Mouse (Mus musculus): Measurements from ENCODE around the gene Trim3. TPM values are rescaled to one million over a fixed set of nuclear protein-coding genes. Genes with fewer than 3 reads are reported as not detected.

Trim3 gene
- polyA plus RNA-seq (2016; fragmentation: Nextera tagmentation; extraction: Ambion mirVana) = 50.6 and 51.2 TPM in 2 replicates

DNA sequence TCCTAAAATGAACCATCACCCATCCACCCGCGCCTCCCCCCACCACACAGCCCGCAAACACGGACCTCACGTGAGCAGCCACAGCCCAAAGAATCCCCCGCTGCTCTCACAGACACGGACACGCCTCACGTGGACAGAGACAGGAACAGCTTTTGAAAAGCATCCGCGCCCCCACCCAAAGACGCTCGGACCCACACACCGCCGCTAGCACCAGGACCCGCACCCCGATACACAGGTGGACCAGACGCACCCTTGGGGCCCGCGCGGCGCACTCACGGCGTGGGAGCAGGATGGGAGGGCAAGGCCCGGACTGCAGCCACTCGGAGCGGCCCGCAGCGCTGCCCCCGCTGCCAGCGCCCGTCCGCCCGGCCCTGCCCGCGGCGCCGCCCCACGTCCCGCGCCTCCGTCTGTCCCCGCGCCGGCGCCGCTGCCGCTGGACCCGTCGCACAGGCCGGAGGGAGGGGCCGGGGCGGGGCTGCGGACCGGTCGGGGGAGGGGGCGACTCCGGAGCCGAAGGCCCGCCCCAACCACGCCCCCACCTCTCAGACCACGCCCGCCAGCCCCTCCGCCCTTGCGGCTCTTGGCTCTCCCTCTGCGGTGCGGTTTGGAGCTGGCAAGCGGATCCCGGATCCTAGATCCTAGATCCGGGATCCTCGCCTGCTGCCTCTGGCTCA, at the start of gene Trim3:
TSS of gene Trim3 (minus strand) at position 445 of the 674 bp plus-strand sequence.
- Histone ChIP-seq H3K27me3 (no peaks in the 10 kb centered on the region), H3K4me1 (peaks cover 55% of the 10 kb centered on the region), H3K9me3 (no peaks in the 10 kb centered on the region), H3K4me3 (replicated peaks) (peak within 1 kb of the TSS; percentile 79), H3K4me2 (peak within 1 kb of the TSS; percentile 61), H3K36me3 (replicated peaks) (peaks cover 27% of the 10 kb centered on the region), H3K27ac (peak within 1 kb of the TSS; percentile 75), H3K9ac (peak within 1 kb of the TSS; percentile 81)
- peak; percentile 92 for ATAC-seq (ENCODE audit: low FRiP score)
- under 1% methylated on average over 48 of the region's 71 CpGs for WGBS

GRCm38 (mm10) chr7:105650639-105651435, 17.5 kb upstream of the Trim3 start, which contains the start of gene Dnhd1:
Dnhd1 (plus strand) TSS chr7:105650827.
- 0 out of 2 replicates have a peak within 1 kb of the TSS, but pooled peaks have one; percentile 50 for H3K27ac ChIP-seq
- H3K36me3 ChIP-seq (replicated peaks) = no peaks in the 10 kb centered on the region
- peak within 1 kb of the TSS; percentile 62 for H3K4me2 ChIP-seq
- H3K27me3 ChIP-seq = no peaks in the 10 kb centered on the region
- peak; percentile 91 for ATAC-seq (ENCODE audit: low FRiP score)
- WGBS = 3% methylated on average over 17 of the region's 17 CpGs
- peak within 1 kb of the TSS; percentile 48 for H3K9ac ChIP-seq
- H3K4me3 ChIP-seq (replicated peaks) = peak within 1 kb of the TSS; percentile 38
- H3K9me3 ChIP-seq = no peaks in the 10 kb centered on the region
- H3K4me1 ChIP-seq = peaks cover 11% of the 10 kb centered on the region

DNA sequence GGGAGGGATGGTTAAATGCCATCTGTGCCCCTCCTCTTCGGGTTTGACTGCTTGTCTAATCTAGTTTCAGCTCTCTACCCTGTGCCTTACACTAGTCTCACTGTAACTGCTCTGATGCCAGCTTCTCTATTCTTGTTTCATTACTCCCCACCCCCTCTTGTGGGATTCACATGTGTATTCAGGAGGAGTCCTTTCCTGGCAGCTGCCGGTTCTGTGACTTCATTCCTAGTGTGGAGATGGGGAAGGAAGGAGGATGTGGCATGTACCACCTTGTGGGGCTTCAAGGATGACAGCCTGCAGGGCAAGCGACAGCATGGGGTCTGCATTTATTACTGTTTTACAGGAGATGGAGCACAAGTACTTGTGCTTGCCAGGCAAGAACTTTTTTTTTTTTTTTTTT, 8.6 kb upstream of the Trim3 start:
- H3K4me1 ChIP-seq = peaks cover 21% of the 10 kb centered on the region
- no peak overlapping the region for H3K9ac ChIP-seq
- H3K36me3 ChIP-seq (replicated peaks) = peaks cover 21% of the 10 kb centered on the region
- no peak overlapping the region for H3K27ac ChIP-seq
- ATAC-seq (ENCODE audit: low FRiP score) = no peak
- H3K4me2 ChIP-seq = 0 out of 2 replicates have a peak overlapping the region, but pooled peaks have one; percentile 4
- H3K4me3 ChIP-seq (replicated peaks) = peak overlapping the region; percentile 2; the same call in 1 of the 2 replicates
- H3K27me3 ChIP-seq = no peaks in the 10 kb centered on the region
- H3K9me3 ChIP-seq = no peaks in the 10 kb centered on the region
- 86% methylated on average over 3 of the region's 3 CpGs for WGBS

GRCm38 (mm10) chr7:105640894-105641255, 7.5 kb upstream of the Trim3 start:
- no peaks in the 10 kb centered on the region for H3K27me3 ChIP-seq
- H3K36me3 ChIP-seq (replicated peaks) = peaks cover 31% of the 10 kb centered on the region
- H3K4me3 ChIP-seq (replicated peaks) = peak overlapping the region; percentile 71
- WGBS = 0% methylated on average over 18 of the region's 18 CpGs
- H3K9me3 ChIP-seq = no peaks in the 10 kb centered on the region
- H3K27ac ChIP-seq = peak overlapping the region; percentile 79
- H3K9ac ChIP-seq = peak overlapping the region; percentile 77
- ATAC-seq (ENCODE audit: low FRiP score) = no peak; the same call in 1 of the 2 replicates
- peaks cover 21% of the 10 kb centered on the region for H3K4me1 ChIP-seq
- peak overlapping the region; percentile 77 for H3K4me2 ChIP-seq

DNA sequence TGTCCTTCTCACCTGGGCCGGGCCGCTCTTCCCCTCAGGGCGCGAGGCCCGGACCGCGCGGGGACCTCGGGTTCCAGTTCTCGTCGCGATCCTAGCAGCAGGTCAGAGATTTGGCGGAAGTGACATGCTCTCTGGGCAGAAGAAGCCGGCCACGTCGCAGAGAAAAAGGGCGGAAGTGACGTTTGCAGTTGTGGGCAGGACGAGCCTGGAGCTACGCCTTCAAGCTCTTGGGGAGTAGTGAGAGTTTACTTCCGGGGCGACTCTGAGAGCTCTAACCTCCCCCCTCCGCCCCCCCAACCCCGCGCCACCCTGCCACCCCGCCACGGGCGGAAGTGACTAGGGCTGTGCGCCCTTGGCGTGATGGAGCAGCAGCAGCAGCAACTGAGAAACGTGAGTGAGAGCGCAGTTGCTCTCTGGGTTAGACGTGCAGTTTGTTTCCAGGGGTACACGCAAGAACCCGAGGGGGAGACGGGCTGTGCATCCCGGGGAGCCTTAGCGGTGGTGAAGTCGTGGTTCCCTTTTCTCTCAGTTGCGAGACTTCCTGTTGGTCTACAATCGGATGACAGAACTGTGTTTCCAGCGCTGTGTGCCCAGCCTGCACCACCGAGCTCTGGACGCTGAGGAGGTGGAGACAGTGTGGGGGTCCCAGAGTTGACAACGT, 7.0 kb upstream of the Trim3 start, which contains the start of the genes Arfip2 and Gm45799:
TSS of gene Arfip2 (minus strand) at position 184 of the 661 bp plus-strand sequence.
TSS of gene Gm45799 (plus strand) at position 320 of the 661 bp plus-strand sequence.
- under 1% methylated on average over 45 of the region's 45 CpGs for WGBS
- Histone ChIP-seq H3K4me2 (peak within 1 kb of the TSS; percentile 77), H3K4me3 (replicated peaks) (peak within 1 kb of the TSS; percentile 71)

DNA sequence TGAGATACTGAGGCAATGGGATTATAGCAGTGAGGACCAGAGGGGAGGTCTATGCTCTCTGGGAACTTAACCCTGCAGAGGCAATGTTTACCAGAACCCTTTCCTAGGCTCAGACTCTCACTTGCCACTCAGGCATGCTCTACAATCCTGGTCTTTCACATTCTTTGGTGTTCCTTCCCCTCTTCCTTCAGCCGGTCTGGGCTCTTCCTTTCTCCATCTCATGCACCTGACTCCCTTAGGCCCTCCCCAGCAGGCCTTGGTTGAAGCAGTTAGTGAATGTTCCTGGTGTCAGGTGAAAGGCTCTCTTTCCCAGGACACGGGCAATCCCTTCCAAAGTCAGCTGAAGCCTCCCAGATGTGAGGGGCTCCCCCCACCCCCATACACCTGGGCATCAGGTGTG, 6.4 kb upstream of the Trim3 start, which contains the start of gene Timm10b:
TSS of gene Timm10b (plus strand) at position 301 of the 400 bp plus-strand sequence.
- peak within 1 kb of the TSS; percentile 71 for H3K4me3 ChIP-seq (replicated peaks)
- peak within 1 kb of the TSS; percentile 77 for H3K9ac ChIP-seq
- H3K27ac ChIP-seq = peak within 1 kb of the TSS; percentile 79
- peaks cover 30% of the 10 kb centered on the region for H3K4me1 ChIP-seq
- H3K9me3 ChIP-seq = no peaks in the 10 kb centered on the region
- 9% methylated on average over 2 of the region's 2 CpGs for WGBS
- peak within 1 kb of the TSS; percentile 77 for H3K4me2 ChIP-seq
- ATAC-seq (ENCODE audit: low FRiP score) = no peak
- peaks cover 35% of the 10 kb centered on the region for H3K36me3 ChIP-seq (replicated peaks)
- no peaks in the 10 kb centered on the region for H3K27me3 ChIP-seq

More for the DNA sequence above, 7.0 kb upstream of the Trim3 start, which contains the start of the genes Arfip2 and Gm45799:
- H3K9me3 ChIP-seq = no peaks in the 10 kb centered on the region
- H3K27ac ChIP-seq = peak within 1 kb of the TSS; percentile 79
- ATAC-seq (ENCODE audit: low FRiP score) = peak; percentile 97
- peaks cover 25% of the 10 kb centered on the region for H3K4me1 ChIP-seq
- H3K27me3 ChIP-seq = no peaks in the 10 kb centered on the region
- H3K9ac ChIP-seq = peak within 1 kb of the TSS; percentile 77
- H3K36me3 ChIP-seq (replicated peaks) = peaks cover 35% of the 10 kb centered on the region

DNA sequence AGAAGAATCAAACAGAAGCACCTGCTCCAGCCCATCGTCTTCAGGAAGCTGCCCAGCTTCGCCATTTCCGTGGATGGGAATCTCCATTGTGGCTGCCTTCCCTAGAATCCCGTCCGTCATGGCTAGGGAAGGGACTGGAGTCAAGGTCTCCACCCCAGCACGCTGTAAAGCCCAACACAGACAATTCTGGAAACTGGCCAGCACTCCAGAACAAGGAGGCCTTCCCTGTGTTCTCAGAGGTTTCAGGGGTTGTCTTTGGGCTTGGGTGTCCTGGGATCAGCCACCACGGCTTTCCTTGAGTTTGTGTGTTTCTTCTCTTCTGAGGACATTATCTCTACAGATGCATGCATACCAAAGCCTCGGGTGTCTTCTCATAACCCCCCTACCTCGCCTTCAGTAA, 5.9 kb upstream of the Trim3 start:
- H3K36me3 ChIP-seq (replicated peaks) = peaks cover 35% of the 10 kb centered on the region
- no peak for ATAC-seq (ENCODE audit: low FRiP score)
- peak overlapping the region; percentile 77 for H3K4me2 ChIP-seq
- peaks cover 35% of the 10 kb centered on the region for H3K4me1 ChIP-seq
- H3K27me3 ChIP-seq = no peaks in the 10 kb centered on the region
- WGBS = 75% methylated on average over 9 of the region's 9 CpGs
- peak overlapping the region; percentile 71 for H3K4me3 ChIP-seq (replicated peaks)
- no peak overlapping the region for H3K27ac ChIP-seq
- peak overlapping the region; percentile 74 for H3K9ac ChIP-seq
- H3K9me3 ChIP-seq = no peaks in the 10 kb centered on the region

DNA sequence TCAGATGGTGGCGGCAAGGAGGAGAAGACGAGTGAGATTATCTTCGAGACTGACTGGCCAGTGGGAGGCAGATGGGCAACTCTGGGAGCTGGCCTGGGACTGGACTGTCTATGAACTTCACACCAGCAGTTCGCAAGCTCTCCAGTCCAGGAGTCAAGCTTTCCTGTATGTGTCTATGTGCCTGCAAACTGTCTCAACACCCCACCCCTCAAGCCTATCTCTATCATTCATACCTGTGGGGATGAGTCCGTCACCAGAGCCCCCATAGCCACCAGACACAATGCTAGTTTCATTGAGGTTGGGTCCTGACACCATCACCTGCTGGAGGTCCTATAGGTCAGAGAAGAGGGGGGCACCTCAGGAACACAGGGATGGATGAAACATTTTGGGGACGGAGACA, 5.4 kb upstream of the Trim3 start:
- no peak for ATAC-seq (ENCODE audit: low FRiP score)
- H3K4me1 ChIP-seq = peaks cover 40% of the 10 kb centered on the region
- 89% methylated on average over 6 of the region's 6 CpGs for WGBS
- H3K9me3 ChIP-seq = no peaks in the 10 kb centered on the region
- no peak overlapping the region for H3K9ac ChIP-seq
- H3K4me2 ChIP-seq = no peak overlapping the region
- H3K4me3 ChIP-seq (replicated peaks) = no peak overlapping the region
- H3K27ac ChIP-seq = no peak overlapping the region
- no peaks in the 10 kb centered on the region for H3K27me3 ChIP-seq
- peaks cover 34% of the 10 kb centered on the region for H3K36me3 ChIP-seq (replicated peaks)

- Histone ChIP-seq H3K4me1 (peaks cover 47% of the 10 kb centered on the region), H3K27ac (no peak overlapping the region), H3K27me3 (no peaks in the 10 kb centered on the region), H3K4me2 (no peak overlapping the region), H3K4me3 (replicated peaks) (no peak overlapping the region), H3K36me3 (replicated peaks) (peaks cover 27% of the 10 kb centered on the region), H3K9me3 (no peaks in the 10 kb centered on the region), H3K9ac (no peak overlapping the region)
- no peak for ATAC-seq (ENCODE audit: low FRiP score)
- 100% methylated on average over 2 of the region's 2 CpGs for whole genome bisulfite sequencing
These were observed 2.4 kb upstream of the Trim3 start for GRCm38 (mm10) chr7:105635726-105636125.

DNA sequence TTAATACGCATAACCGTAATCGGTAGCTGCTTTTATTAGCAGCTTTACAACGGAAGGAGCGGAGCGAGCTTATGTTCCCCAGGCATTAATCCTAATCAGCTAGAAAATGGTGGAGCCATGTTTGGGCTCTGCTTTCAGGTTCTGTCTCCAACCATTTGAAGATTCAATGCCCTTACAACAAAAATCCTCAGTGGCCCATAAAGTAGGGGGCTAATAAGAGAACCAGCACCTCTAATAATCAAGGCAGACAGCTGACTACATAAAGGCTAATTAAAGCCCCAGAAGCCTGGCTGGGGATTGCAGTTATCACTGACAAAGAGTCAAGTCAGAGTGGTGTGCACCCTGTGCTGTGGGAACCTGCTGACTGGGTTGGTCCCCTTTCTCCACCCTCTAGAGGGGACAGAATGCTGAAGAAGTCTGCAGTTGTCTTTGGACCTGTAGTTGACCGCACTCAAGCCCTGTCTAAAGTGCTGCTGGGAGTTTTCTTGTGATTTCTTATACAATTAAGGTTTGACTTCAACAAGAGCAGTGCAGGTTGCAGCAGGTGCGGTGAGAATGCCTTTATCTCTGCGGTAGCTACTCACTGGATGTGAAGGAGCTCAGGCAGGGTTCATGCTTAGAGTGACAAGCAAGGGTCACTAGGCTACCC, 1.0 kb upstream of the Trim3 start:
- Histone ChIP-seq H3K9me3 (no peaks in the 10 kb centered on the region), H3K27me3 (no peaks in the 10 kb centered on the region), H3K9ac (peak overlapping the region; percentile 81; the same call in 1 of the 2 replicates), H3K4me1 (peaks cover 48% of the 10 kb centered on the region), H3K4me3 (replicated peaks) (peak overlapping the region; percentile 79), H3K27ac (0 out of 2 replicates have a peak overlapping the region, but pooled peaks have one; percentile 25), H3K4me2 (peak overlapping the region; percentile 61), H3K36me3 (replicated peaks) (peaks cover 27% of the 10 kb centered on the region)
- ATAC-seq (ENCODE audit: low FRiP score) = no peak
- 45% methylated on average over 9 of the region's 9 CpGs for WGBS

GRCm38 (mm10) chr7:105633801-105634135, 397 bp upstream of the Trim3 start:
- H3K9ac ChIP-seq = peak overlapping the region; percentile 81
- no peak for ATAC-seq (ENCODE audit: low FRiP score)
- WGBS = 8% methylated on average over 10 of the region's 10 CpGs
- peak overlapping the region; percentile 61 for H3K4me2 ChIP-seq
- peaks cover 27% of the 10 kb centered on the region for H3K36me3 ChIP-seq (replicated peaks)
- H3K4me3 ChIP-seq (replicated peaks) = peak overlapping the region; percentile 79
- H3K4me1 ChIP-seq = peaks cover 50% of the 10 kb centered on the region
- no peaks in the 10 kb centered on the region for H3K9me3 ChIP-seq
- H3K27me3 ChIP-seq = no peaks in the 10 kb centered on the region
- peak overlapping the region; percentile 75; the same call in 1 of the 2 replicates for H3K27ac ChIP-seq

Data from forebrain, embryonic 12.5 days (tissue).